Mouse (Mus musculus) forebrain, postnatal 0 days (tissue): ENCODE data around the gene Ak8. TPM values are rescaled to one million over a fixed set of nuclear protein-coding genes. Genes with fewer than 3 reads are reported as not detected.
A peak's percentile ranks its signal among the peaks of the same experiment; 100 is the strongest.

Experiments
- ATAC-seq: fragments of 200-750 bp; cut with Nextera tagmentation; 2 replicates; pipeline ENCODE4 v1.8.0; 2017; ENCODE audit warnings: mild to moderate bottlenecking, moderate library complexity
- DNase-seq: peaks from one replicate; pipeline ENCODE4 v3.0.0-alpha.2; 2015
- H3K27ac ChIP-seq: fragments of 300-500 bp; sonication (generic); 2 replicates; pipeline ENCODE4 v1.5.1; 2014; ENCODE audit warnings: low read depth, mild to moderate bottlenecking, antibody characterized with exemption, low read length, moderate library complexity, mixed read lengths
- H3K27me3 ChIP-seq: fragments of 300-500 bp; sonication (generic); 2 replicates; pipeline ENCODE4 v1.6.1; 2014; ENCODE audit warnings: mild to moderate bottlenecking, low read length, mixed read lengths; ENCODE audit not compliant: insufficient read depth
- H3K36me3 ChIP-seq: fragments of 300-500 bp; sonication (generic); 2 replicates; pipeline ENCODE4 v1.6.1; 2014; ENCODE audit warnings: mild to moderate bottlenecking, moderate library complexity; ENCODE audit not compliant: insufficient read depth
- H3K4me1 ChIP-seq: fragments of 300-500 bp; sonication (generic); 2 replicates; pipeline ENCODE4 v1.6.1; 2014; ENCODE audit warnings: antibody characterized with exemption; ENCODE audit not compliant: insufficient read depth
- H3K4me2 ChIP-seq: fragments of 300-500 bp; sonication (generic); 2 replicates; pipeline ENCODE4 v1.6.1; 2014; ENCODE audit warnings: low read depth, mild to moderate bottlenecking, moderate library complexity
- H3K4me3 ChIP-seq: fragments of 300-500 bp; sonication (generic); 2 replicates; pipeline ENCODE4 v1.5.1; 2014; ENCODE audit warnings: low read depth, low read length, mixed read lengths
- H3K9ac ChIP-seq: fragments of 300-500 bp; sonication (generic); 2 replicates; pipeline ENCODE4 v1.6.1; 2014; ENCODE audit warnings: mild to moderate bottlenecking
- H3K9me3 ChIP-seq: fragments of 300-500 bp; sonication (generic); 2 replicates; pipeline ENCODE4 v1.6.1; 2016; ENCODE audit warnings: low read length
- CTCF ChIP-seq: sonication (generic); IDR thresholded peaks from 2 replicates; pipeline ENCODE4 v1.5.1; 2016; ENCODE audit warnings: antibody characterized with exemption, control low read depth, low read depth
- WGBS: fragments of 180-500 bp; shearing (Covaris S2); extraction: QIAGEN DNeasy Blood & Tissue Kit; methylation state at CpG from one replicate; pipeline ENCODE4 v1.1.7; 2014; 5-methylcytosine and 5-hydroxymethylcytosine counted together
- microRNA-seq, 2 experiments: library from miRNA; unstranded; fragments of <30 nt; microRNA quantifications; one replicate each; pipeline ENCODE4; 2016
- polyA plus RNA-seq: library from polyadenylated mRNA; unstranded; fragments of >200 nt; fragmentation: Nextera tagmentation; extraction: Ambion mirVana; gene quantifications from 2 replicates; pipeline ENCODE4 v1.2.1, GENCODE M21; 2015
- total RNA-seq: library from RNA; depleted of rRNA; stranded (reverse); fragments of >200 nt; gene quantifications from 2 replicates; pipeline ENCODE4 v1.2.3, GENCODE M21; 2014; rRNA removed

Ak8 gene
- total and polyA plus RNA-seq, 2 experiments from 2014 or later = 1.7 to 5.2 TPM

DNA sequence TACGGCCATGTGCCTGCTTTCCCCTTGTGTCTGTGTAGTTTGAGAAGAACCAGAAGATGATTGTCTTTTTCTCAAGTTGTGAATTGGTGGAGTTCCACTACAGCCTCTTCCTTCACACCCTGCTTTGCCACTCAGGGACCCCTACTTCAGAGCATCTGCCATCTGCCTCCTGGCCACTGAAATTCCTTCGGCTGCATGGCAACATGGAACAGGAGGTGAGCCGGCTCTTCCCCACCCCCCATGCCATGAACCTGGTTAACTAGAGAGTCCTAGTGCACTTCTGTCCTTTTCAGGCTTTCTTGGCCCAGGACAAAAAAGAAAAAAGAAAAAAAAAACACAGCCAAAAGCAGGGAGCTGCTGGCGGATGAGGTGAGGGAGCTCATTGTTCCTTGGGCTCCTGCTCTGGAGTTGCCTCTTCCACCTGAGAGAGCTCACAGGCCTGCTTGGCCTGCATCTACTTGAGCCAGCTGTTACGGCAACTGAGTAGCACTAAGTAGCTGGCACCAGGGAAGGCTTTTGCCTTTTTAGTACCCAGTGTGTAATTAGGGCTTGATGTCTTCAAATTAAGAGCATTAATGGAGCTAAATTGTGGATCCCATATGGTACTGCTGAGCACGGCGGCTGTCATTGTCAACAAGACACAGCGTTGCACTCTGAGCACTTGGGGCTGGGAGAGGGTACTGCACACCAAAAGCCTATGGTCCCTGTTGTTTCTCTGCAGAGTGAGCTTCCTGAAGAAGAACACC is 160.9 kb downstream of the Ak8 start:
- TF ChIP-seq CTCF = no peak
- Histone ChIP-seq H3K27me3 (no peaks in the 10 kb centered on the region), H3K4me2 (no peak overlapping the region), H3K9me3 (no peaks in the 10 kb centered on the region), H3K4me3 (no peak overlapping the region), H3K9ac (no peak overlapping the region), H3K36me3 (peaks cover 65% of the 10 kb centered on the region), H3K4me1 (no peaks in the 10 kb centered on the region), H3K27ac (no peak overlapping the region)
- DNase-seq (peak; percentile 7), ATAC-seq (no peak)
- 52% methylated on average over 8 of the region's 8 CpGs for WGBS

Small RNA genes within 50 kb of the gene (microRNA-seq; reads per million reads assigned to microRNA genes)
- gene Mir3088 = 1.6 to 2.3 reads per million in 2 experiments

Other genes with a start within 250 kb of the Ak8 start
- gene 1700007K13Rik, start 233.8 kb upstream of the Ak8 start, total RNA-seq = 5.2 and 5.4 TPM in 2 replicates
- gene 1700007K13Rik, start 233.8 kb upstream of the Ak8 start, polyA plus RNA-seq = 5.2 and 8.5 TPM in 2 replicates
- 25.4 and 33.4 TPM in 2 replicates for gene Mrps2, start 232.1 kb upstream of the Ak8 start, total RNA-seq
- gene Mrps2, start 232.1 kb upstream of the Ak8 start, polyA plus RNA-seq = 39.8 and 42.6 TPM in 2 replicates
- 1.5 and 4.9 TPM in 2 replicates for gene Gbgt1, start 203.3 kb upstream of the Ak8 start, total RNA-seq
- 0.47 and 0.54 TPM in 2 replicates for gene Gbgt1, start 203.3 kb upstream of the Ak8 start, polyA plus RNA-seq
- not detected in 2 replicates for gene Gm10134, start 194.1 kb upstream of the Ak8 start, total RNA-seq
- gene Gm10134, start 194.1 kb upstream of the Ak8 start, polyA plus RNA-seq = 1.8 and 2.3 TPM in 2 replicates
- 176 and 197 TPM in 2 replicates for gene Ralgds, start 187.0 kb upstream of the Ak8 start, total RNA-seq
- gene Ralgds, start 187.0 kb upstream of the Ak8 start, polyA plus RNA-seq = 65.3 and 76.8 TPM in 2 replicates
- not detected in 2 replicates for gene Cel, start 136.8 kb upstream of the Ak8 start, total RNA-seq
- not detected in 2 replicates for gene Cel, start 136.8 kb upstream of the Ak8 start, polyA plus RNA-seq
- gene Gtf3c5, start 116.4 kb upstream of the Ak8 start, total RNA-seq = 26.9 and 33.3 TPM in 2 replicates
- 20.0 and 32.7 TPM in 2 replicates for gene Gtf3c5, start 116.4 kb upstream of the Ak8 start, polyA plus RNA-seq
- gene Gfi1b, start 78.2 kb upstream of the Ak8 start, total RNA-seq = not detected in 2 replicates
- not detected in 2 replicates for gene Gfi1b, start 78.2 kb upstream of the Ak8 start, polyA plus RNA-seq
- gene Tsc1, start 58.9 kb upstream of the Ak8 start, total RNA-seq = 35.4 and 43.4 TPM in 2 replicates
- 7.7 and 16.8 TPM in 2 replicates for gene Tsc1, start 58.9 kb upstream of the Ak8 start, polyA plus RNA-seq
- gene Spaca9, start 437 bp upstream of the Ak8 start, total RNA-seq = not detected in 2 replicates
- gene Spaca9, start 437 bp upstream of the Ak8 start, polyA plus RNA-seq = 3.1 and 3.6 TPM in 2 replicates
- gene Gtf3c4, start 140.2 kb downstream of the Ak8 start, total RNA-seq = 59.4 and 86.0 TPM in 2 replicates
- 11.1 and 15.8 TPM in 2 replicates for gene Gtf3c4, start 140.2 kb downstream of the Ak8 start, polyA plus RNA-seq
- 22.3 and 22.9 TPM in 2 replicates for gene Ddx31, start 140.2 kb downstream of the Ak8 start, total RNA-seq
- gene Ddx31, start 140.2 kb downstream of the Ak8 start, polyA plus RNA-seq = 9.0 and 10.0 TPM in 2 replicates
- gene Barhl1, start 216.5 kb downstream of the Ak8 start, total RNA-seq = 0.38 and 0.57 TPM in 2 replicates
- gene Barhl1, start 216.5 kb downstream of the Ak8 start, polyA plus RNA-seq = 0.16 and 1.0 TPM in 2 replicates